Mouse (Mus musculus): Measurements from ENCODE around the gene Pcyt1a.
A peak's percentile ranks its signal among the peaks of the same experiment; 100 is the strongest.

Pcyt1a gene

DNA sequence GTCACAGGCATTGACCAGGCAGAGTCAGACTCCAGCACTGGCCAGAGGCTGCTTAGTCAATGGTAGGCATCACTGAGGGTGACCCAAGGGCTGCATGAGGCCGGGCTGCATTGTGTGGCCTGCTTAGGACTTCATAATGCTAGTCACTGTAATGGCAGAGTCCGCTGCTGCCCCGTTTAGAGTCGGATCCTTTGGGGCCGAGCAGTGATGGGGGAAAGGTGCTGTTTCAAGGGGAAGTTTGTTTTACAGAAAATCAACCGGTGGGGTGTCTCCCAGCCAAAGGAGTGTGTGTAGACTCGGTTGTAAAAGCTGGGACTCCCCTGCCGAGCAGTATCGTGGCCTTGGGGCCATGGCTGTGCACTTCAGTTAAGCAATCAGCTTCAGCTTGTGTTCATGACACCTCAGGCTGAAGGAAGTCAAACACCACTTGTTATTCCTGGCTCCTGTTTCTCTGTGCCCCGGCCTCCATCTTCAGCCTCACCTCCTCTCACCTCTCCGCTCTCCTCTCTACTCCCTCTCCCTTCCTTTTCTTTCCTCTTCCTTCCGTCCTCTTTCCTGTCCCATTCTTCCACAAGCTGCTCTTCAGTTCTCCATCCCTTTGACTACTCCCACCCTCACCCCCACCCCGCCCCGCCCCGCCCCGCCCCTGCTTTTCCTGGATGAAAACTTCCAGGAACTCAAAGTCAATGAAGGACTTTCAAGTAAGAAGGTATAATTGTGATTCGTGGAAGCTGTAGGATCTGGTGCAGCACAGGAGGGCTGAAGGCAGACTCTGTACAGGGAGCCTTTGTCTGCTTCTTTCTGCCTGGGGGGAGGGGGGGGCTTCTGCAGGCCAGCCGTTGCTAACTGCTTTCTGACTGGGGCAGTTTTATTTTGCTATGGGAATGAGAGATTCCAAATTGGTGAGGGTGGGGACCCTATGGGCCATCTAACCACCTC, 79.9 kb downstream of the Pcyt1a start:
- DNase-seq (ENCODE audit: low spot score in 2 of 2), result no peak

DNA sequence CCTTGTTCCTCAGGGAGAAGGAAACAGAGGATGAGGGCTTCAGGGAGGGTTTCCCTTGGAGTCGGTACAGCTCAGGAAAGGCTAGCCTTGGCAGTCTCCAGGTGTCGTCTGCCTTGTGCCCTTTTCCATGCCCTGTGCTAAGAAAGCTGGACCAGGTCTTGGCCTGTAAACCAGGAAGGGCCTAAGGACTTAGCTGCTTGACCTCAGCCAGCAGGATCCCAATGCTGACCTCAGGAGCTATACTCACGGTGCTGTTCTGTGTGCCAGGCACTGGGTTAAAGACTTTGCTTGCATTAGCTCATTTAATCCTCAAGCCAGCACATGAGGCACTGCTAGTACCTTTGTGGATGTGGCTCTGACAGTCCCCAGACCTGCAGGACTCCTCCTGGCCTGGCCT, 80.6 kb downstream of the Pcyt1a start:
- DNase-seq (ENCODE audit: low spot score in 2 of 2), result no peak

DNA sequence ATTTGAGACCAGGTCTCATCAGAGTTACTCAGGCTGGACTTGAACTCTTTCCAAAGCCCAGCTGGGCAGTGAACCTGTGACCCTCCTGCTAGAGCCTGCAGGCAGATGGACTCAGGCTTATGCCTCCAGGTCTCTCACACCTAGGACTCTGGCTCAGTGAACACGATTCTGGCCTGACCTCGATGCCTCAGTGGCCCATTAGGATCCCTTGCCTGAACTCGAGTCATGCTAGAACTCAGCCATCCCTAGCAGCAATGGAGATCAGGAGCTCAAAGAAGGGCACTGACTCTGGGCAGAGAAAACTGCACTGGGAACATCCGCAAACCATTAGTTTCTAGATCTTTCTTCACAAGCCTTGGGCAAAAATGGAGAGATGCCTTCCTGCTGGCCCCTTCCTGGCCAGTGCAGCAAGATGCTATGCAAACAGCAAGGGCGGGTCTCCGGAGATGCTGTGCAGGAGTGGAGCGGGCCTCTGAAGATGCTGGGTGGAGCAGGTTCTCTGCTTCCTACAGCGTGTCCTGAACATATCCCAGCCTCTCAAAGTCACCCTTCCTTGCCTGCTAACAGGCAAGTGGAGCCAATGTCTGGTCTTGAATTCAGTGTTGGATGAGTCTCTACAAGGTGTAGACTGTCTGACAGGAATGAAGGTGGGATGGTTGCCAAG, 81.2 kb downstream of the Pcyt1a start:
- DNase-seq (ENCODE audit: low spot score in 2 of 2), result no peak

DNA sequence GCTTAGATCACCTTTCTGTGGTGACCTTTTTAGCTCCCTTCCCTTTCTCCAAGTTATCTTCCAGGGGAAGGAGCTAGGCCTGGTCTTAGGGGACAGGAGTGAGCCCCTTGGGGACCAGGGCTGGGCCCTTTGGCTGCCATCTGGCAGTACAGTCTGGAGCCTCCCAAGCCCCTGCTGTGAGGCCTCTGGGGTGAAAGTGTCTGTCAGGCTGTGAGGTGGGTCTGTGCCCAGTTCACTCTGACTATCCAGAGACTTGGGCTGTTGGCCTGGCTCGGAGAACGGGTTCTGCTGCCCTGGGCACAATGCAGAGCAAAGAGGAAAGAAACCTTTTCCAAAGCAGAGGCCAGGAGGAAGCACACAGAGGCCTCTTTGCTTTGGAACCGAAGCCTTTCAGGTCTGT, 82.2 kb downstream of the Pcyt1a start:
- DNase-seq (ENCODE audit: low spot score in 2 of 2), result no peak

DNA sequence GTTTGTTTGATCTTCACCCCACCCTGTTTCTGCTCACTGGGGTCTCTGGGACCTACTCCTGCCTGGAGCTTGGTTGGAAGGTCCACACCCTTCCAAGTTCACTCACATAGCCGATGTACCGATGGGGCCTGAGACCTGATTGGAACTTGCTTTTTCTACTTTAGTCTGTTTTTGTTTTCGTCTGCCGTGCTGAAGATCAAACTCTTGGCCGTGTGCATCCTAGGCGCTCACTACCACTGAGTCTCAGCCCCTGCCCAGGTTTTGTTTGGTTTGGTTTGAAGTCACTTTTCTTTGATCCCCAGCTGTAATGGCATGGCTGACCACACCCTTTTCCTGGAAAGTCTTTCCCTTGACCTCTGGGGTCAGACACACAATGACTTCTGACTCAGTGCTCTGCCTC, 82.7 kb downstream of the Pcyt1a start:
- DNase-seq (ENCODE audit: low spot score in 2 of 2), result no peak

DNA sequence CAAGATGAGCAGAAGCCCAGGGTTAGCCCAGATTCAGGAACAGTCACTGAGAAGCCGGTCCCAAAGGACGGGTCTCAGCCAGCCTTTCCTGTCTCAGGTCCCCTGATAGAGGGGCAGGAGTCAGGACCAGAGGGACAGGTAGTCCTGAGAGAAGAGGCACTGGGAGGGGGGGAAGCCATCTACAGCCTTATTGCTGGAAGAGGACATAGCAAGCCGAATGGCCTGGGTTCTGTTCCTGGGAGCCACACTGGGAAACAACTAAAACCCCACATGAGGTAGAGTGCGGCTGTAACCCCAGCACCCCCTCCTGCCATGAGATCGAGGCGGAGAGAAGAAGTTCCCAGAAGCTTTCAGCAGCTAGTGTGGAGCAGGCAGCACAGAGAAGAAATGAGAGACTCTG, 83.2 kb downstream of the Pcyt1a start:
- no peak for DNase-seq (ENCODE audit: low spot score in 2 of 2)

DNA sequence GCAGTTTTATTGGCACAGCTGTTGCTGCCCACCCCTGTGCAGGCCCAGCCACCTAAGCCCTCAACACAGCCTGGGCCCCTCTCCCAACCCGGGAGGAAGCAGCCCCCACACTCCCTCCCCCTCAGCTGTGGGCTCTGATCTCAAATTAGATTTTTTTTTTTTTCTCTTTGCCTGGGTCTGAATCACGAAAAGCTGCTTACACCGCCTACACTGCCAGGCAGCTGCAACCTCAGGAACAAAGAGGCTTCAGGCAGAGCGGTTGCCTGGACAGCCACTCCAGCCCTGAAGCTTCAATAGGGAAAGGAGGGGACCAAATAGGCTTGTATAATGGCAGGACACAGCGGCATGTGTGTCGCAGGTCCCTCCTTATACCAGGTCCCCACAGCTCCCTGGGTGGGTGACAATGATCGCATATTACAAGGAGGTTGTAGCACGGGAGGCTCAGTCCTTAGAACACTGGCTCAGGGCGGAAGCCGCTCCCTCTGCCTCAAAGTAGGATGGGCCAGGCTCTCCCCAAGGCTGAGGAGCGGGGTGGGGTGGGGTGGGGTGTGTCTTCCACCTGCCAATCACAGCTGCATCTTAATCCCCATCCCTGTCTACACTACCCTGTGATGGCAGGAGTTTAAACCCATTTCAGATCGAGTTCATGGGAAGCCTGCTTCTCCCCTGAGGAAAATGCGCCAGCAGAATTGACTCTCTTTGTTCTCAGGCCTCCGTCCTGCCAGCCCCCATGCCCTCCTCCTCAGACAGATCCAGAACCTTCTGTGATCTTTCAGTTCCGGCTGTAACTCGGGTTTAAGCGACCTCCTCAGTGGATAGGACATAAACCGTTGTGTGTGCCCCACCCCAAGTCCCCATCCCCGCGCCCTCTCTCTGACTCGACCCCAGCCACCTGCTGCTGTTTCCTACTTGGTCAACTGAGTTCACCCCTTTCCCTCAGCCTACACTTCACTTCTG, 85.6 kb downstream of the Pcyt1a start:
- DNase-seq (ENCODE audit: low spot score in 2 of 2), result peak; percentile 84 to 91

DNA sequence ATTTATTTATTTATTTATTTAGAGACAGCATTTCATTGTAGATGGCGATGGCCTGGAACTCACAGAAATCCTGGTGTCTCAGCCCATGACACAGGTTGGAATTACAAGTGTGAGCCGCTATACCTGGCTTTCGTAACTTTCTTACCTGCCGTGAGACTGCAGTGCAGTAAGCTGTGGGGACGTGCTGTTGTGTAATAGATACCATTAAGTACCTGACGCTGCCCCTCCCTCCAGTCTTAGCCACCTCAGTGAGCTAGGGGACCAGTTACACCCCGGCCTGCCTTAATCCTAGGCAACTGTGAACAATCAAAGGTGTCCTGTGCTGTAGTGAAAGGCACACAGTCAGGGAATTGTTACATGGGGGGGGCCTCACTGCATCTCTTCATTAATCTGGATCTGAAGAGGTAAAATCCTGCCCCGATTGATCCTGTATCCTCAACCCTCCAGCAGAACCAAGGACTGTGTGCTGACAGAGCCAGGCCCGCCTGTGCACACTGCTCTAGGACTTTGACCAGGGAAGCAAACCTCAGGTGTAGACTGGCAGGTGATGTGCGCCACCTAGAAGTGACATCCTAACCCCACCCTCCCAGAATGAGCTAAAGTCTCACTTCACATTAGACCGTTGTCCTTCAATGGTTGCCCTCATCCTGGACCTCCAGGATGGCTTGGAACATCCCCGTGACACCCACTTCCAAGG, 87.2 kb downstream of the Pcyt1a start:
- DNase-seq (ENCODE audit: low spot score in 2 of 2), result no peak

DNA sequence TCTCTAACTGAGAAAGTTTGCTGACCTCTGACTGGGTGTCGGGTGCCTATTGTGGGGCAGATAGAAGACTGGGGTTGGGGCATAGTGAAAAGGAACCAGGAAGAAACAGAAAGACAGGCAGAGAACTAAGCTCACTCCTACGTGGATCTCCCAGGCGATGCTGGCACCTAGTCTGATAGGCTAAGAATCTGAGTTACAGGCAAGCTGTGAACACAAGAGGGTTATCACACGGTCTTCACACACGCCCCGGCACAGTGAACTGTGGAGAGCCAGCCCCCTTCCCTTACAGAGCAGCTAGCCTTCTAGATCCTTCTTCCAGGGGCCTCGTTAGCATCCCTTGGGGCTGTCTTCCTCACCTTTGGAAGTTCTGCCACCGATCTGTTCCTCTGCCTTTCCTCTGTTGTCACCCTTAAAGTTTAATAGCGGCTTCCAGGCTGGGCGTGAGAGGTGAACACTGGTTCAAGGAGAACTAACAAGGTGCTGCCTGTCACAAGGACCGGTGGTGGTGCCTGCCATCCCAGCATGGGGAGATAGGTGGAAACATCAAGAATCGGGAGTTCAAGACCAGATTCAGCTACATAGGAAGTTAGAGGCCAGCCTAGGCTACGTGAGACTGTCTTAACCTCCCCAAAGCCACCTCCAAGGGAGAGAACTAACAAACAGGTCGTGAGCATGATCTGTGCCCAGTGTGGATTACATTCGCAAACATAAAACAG, 89.1 kb downstream of the Pcyt1a start:
- DNase-seq (ENCODE audit: low spot score in 2 of 2), result no peak

DNA sequence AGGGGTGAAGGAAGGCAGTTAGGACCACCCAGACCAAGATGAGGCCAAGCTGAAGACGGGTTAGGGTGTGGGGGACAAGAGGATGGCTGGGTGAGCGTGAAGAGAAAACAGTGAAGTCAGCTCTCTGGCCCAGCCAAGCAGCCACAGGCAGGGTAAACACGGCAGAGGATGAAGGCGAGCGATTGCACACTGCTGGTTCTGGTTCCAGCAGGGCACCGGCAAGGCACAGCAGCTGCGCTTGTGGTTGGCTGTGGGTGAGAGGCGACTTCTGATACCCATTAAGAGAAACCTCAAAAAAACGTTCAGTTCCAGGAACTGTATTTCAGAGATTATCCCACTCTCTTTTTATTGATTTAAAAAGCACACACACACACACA, 89.6 kb downstream of the Pcyt1a start:
- DNase-seq (ENCODE audit: low spot score in 2 of 2), result no peak

DNA sequence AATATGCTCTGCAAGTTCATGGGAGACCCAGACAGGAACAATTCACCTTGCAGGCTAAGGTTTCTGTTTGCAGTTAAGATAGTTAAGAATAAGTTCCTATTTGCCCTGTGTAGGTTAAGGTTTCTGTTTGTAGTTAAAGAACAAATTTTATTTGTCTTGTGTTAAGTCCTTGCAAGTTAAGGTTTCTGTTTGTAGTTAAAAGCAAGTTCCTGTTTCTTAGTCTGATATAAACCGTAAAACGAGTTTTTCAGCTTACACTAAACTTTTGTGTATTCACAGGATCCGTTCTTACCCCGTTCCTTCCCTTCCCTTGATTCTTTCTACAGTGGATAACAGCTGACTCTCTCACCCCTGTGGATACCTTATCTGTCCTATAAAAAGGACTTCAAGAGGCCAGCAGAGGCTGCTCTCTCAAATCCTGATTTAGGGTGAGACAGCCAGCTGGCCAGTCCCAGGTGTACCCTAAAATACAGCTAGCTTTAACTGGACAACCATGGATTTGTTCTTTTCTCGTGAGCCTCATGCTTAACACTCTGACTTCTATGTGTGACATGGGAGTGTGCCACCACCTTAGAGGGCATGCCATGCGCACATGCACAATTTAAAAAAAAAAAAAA, 92.0 kb downstream of the Pcyt1a start:
- no peak for DNase-seq (ENCODE audit: low spot score in 2 of 2)

DNA sequence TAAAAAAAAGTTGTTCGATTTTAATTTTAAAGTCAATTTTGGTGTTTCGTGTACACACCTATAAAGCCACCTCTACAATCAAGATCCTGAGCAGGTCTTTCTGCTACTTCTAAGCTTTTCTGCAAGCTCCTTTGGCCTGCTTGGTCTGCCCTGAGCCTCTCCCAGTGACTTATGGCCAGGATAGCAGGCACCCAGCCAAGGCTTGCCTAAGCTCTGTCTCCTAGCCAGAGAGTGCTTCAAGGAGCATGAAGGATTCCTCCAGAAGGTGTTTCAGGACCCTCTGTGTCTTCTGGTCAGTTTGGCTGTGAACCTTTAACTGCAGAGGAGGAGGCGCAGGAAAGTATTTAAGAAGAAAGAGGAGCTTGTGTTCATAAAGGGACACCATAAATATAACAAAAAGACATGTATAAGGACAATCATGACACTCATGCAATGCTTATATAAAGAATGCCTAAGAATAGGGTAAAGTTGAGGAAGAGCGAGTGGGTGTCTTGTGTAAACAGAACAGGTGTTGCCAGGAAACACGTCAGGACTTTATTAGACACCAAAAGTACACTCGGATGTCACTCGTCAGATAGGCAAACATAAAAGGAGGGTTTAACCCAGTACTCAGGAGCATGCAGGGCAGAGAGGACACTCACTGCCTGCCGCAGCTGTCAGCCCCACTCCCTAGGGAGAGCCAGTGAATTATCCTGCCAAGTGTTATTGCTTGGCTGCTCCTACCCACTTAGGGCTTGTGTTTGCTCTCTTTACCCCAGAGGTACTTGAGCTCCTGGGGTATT, 92.9 kb downstream of the Pcyt1a start:
- DNase-seq (ENCODE audit: low spot score in 2 of 2), result no peak

DNA sequence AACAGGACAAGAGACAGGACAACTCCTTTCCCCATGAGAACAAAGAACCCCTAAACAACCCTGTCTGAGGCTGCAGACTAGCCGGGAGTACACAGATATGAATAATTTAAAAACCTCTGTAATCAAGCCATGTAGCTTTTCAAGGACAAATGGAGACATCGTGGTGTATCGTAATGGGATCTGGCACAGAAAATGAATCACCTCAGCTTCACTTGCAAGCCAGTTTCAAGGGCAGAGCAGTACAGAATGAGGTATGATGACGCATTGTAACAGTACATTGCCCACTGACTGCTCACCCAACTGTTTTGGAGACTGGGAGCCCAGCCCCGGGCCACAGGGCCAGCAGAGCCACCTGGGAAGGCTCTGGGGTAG, 93.5 kb downstream of the Pcyt1a start:
- DNase-seq (ENCODE audit: low spot score in 2 of 2), result no peak

Measured in right cerebral cortex, adult 2 months (tissue).